Mouse (Mus musculus) thymus, postnatal 36 days (tissue): ENCODE data around the gene Cd79b.
"Not testable (repeated sequence)": the region's sequence is repeated elsewhere in the genome, so short reads cannot be mapped to it uniquely, and the experiment has no call there.

Experiments
- DNase-seq, 2 experiments: peaks; one replicate each; pipeline ENCODE4 v3.0.0; 2022; ENCODE audit warnings: mixed read lengths in 2 of 2

Gene Cd79b

DNA sequence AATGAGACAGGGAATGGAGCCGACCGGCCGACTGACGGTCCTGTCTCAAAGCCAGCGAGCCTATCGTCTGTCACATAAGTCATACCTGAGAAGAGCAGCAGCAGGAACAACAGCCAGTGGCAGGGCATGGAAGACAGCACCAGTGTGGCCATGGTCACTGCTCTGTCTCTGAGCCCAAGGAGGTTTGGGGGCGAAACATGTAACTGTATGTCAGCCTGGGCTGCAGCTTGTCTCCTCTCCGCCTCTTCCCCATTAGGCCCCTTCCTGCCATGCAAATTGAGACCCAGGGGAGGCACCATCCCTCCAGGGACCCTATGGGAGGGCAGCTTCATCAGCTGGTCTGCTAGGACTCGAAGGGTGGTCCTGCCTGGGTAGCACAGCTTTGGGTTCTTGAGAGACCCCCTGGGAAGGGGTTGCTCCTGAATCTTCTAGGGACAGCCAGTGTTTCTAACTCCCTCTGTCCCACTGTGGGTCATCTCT, at the start of gene Cd79b:
Gene Cd79b, minus strand, starts transcription at position 430 of the 480 bp plus-strand sequence.
- DNase-seq, result peak in 1 of 2 experiments; percentile 43

GRCm38 (mm10) chr11:106359350-106359749, 44.8 kb upstream of the Cd79b start:
- DNase-seq, result peak; percentile 46 to 53

- DNase-seq, result peak in 1 of 2 experiments; percentile 27
Observed at GRCm38 (mm10) chr11:106355382-106356128, 41.0 kb upstream of the Cd79b start.

- no peak for DNase-seq
Observed at GRCm38 (mm10) chr11:106354181-106354580, 39.6 kb upstream of the Cd79b start.

- DNase-seq, result no peak
Observed at GRCm38 (mm10) chr11:106353188-106353587, 38.6 kb upstream of the Cd79b start, which contains the start of gene Scn4a. TSS of gene Scn4a (minus strand) at chr11:106353288.

- no peak for DNase-seq
Observed at GRCm38 (mm10) chr11:106351941-106352340, 37.4 kb upstream of the Cd79b start.

GRCm38 (mm10) chr11:106351253-106351652, 36.7 kb upstream of the Cd79b start:
- DNase-seq, result no peak

DNA sequence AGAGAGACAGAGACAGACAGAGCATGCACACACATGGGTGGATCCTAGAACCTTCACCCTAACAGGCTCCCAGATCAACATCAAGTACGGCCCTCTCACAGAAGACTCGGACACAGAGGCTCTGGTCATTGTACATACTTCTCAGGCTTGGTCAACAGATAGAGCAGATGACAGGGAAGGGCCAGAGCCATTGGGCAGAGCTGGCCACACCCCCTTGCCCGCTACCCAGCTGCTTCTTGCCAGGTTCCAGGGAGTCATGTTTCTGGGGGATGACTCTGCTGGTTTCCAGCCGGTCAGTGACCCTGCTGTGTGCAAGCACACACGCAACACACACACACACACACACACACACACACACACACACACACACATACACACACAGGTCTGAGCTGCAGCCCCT, 36.3 kb upstream of the Cd79b start:
- DNase-seq, result no peak

DNA sequence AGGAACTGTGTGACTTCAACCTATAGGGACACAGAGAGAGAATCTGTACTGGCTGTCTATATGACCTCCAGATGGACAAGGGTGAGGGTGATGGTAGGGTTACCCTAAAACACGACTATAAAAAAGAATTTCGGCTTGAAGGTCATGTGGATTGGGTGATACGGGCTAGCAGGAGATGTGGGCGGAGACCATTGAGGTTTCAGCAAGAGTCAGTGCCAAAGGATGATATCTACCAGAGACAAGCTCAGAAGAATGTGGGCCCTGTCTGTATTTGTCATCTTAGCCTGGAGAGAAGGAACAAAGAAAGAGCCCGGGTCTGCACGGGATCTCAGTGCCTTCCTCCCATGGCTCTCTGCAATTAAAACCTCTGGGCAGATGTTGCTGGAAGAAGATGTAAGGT, 35.2 kb upstream of the Cd79b start:
- no peak for DNase-seq

DNA sequence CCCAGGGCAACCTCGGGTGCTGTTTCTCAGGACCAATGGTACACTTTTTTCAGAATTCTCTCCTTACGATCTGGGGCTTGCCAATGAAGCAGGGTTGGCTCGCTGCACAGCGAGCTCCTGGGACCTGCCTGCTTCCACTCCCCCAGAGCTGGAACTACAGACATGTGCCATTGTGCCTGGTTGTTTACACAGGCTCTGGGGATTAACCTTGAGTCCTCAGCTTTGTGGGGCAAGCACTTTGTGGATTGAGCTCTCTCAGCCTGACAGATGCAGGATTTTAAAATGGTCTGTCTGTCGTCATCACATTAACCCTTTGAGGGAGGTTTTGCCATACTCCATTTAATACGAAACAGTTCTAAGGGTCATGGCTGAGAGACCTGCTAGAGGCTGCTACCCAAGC, 30.3 kb upstream of the Cd79b start:
- DNase-seq, result no peak

DNA sequence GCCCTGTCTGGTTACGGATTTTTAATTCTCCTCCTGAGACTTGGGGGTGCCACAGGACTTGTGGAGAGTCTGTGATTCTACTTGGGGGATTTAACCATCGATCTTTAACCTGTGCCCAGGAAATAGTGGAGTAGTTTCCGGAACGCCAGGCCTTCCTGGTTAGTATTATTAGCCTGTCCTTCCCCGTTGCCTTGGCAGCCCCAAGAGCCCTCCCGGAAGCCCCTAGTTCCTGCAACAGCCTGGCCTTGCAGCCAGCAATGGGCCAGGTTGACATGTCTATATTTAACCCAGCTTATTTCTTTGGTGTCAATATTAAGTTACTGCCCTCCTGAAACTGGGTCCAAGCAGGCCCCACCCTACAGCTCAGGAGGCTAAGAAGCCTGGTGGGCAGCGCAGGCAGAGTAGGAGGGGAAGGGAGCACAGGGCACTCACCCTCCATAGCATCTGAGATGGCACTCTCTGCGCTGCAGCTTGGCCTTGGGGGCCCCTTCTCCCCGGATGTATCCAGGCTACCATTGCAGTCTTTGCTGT, 26.5 kb upstream of the Cd79b start:
- DNase-seq, result no peak

GRCm38 (mm10) chr11:106339323-106339722, 24.8 kb upstream of the Cd79b start:
- DNase-seq, result not testable (repeated sequence)

DNA sequence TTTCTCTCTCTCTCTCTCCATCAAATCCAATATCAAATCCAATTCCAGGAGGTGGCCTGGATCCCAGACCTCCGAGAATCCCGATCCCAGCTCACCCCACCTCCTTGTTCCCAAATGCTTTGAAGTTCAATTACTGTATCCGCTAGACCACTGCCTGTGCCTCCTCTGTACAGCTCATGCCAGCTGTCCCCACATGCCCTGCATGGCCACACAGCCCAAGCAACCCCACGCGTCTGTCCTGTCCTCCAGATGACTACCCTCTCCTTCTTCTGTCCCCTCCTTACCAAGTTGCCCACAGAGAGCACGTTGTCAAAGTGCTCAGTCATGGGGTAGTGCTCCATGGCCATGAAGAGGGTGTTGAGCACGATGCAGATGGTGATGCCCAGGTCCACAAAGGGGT, 24.3 kb upstream of the Cd79b start:
- DNase-seq, result no peak

DNA sequence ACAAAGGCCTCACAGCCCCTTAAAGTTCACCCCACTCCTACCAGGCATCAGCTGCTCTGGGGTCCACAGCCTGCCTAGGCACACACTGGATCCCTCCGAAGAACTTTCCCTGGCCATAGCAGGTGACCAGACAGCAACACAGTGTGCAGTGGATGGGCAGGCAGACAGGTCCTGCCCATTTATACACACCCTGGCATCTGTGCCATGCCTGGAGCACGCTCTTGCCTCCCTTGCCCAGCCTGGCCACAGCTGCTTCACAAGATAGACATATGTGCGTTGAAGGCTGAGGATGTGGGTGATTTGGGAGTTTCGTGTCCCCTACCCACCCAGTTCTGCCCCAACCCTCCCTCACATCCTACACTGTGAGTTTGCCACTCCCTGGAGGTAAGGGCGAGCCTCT, 23.5 kb upstream of the Cd79b start:
- no peak for DNase-seq

- no peak for DNase-seq
Observed at GRCm38 (mm10) chr11:106334066-106334465, 19.5 kb upstream of the Cd79b start.

- no peak for DNase-seq
Observed at GRCm38 (mm10) chr11:106332458-106332857, 17.9 kb upstream of the Cd79b start.

DNA sequence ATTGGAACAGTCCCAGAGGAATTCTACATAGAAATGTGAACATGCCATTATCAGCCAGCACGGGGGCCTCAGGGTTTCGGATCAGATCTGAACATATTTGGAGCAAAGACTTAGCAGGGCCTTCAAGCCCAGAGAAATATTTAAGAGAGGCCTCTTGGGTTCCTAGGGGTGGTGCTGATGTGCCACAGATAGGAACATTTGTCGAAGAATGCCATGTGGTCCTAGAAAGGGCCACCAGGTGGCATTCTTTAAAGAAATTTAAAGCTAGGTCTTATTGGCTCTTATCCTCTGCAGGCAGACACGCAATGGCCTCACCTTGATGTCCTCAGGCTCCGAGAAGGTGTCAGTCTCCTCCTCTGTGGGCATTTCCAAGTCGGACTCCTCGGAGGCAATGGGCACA, 15.1 kb upstream of the Cd79b start:
- peak; percentile 59 to 64 for DNase-seq

DNA sequence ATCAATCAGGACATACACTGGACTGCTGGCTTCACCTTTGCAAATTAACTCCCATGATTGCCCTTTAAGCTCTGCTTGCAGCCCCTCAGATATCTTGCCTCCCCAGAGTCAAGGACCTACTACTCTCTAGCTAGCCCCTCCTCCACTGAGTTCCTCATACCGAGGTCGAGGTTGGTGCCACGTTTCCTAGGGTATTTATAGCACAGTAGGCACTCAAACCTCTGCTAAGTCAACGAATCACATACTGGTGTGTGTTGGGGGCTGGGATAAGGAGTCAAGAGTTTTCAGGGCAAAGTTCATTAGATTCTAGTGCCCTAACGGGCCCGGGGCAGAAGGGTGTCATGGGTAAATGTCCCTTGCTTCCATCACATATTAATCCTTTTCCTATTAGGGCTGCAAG, 14.6 kb upstream of the Cd79b start:
- DNase-seq, result no peak

- DNase-seq, result no peak
Observed at GRCm38 (mm10) chr11:106328521-106328920, 14.0 kb upstream of the Cd79b start.

DNA sequence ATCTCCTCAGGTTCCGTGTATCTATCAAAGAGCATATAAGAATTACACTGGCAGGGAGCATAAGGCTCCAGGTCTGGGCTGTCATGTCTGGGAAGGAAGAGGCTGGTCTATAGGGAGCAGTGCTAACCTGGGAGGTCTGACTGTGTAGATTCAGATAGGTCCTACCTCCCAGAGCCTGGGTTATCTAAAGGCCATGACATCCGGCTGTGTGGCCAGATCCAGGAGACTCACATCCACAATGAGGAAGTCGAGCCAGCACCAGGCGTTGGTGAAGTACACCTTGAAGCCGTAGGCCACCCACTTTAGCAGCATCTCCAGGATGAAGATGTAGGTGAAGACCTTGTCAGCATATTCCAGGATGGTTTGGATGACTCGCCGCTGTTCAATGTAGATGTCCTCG, 11.9 kb upstream of the Cd79b start:
- DNase-seq, result no peak

DNA sequence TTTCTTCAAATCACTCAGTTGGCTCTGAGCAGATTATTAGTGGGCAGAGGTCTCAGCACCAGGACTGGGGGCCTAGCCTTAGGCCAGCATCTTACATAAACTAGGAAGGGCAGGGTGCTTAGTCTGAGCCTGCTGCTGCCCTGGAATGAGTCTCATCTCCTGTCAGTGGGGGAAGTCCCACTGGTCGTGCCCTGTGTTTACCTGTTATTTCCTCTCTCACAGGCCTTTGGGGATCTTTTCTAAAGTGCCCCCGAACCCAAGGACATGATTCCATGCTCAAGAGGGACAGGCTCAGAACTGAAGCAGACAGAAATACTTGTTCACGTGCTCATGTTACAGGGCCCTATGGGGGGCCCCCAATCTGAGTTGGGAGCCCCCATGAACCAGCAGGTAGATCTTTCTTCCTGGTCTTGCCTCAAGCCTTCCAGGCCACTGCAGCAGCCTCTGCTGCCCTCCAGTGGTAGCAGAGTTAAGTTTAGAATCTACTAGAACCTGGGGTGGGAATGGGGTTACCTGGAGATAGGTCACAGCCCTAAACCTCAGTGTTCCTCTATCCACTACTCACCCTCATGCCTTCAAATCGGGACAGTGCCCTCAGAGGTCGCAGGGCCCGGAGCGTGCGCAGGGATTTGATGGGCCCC, 11.1 kb upstream of the Cd79b start:
- DNase-seq, result peak; percentile 75 to 76

- no peak for DNase-seq
Observed at GRCm38 (mm10) chr11:106324858-106325257, 10.3 kb upstream of the Cd79b start.

GRCm38 (mm10) chr11:106318406-106319366, 4.1 kb upstream of the Cd79b start:
- peak; percentile 32 to 42 for DNase-seq
